Mouse (Mus musculus): ENCODE data around the gene Tesc.

GRCm38 (mm10) chr5:117980921-117981320 lies 46.6 kb upstream of the Tesc start:
- TF ChIP-seq CTCF (IDR thresholded peaks at IDR 0.05; ENCODE audit: low read depth) (no peak), EP300 (IDR thresholded peaks at IDR 0.05; ENCODE audit: low read depth) (no peak)
